Mouse (Mus musculus) liver, adult 2 months (tissue): ENCODE results near the gene Kpnb1. TPM values are rescaled to one million over a fixed set of nuclear protein-coding genes. Genes with fewer than 3 reads are reported as not detected.
"Not testable (repeated sequence)": the region's sequence is repeated elsewhere in the genome, so short reads cannot be mapped to it uniquely, and the experiment has no call there.

Experiments
- DNase-seq: peaks from one replicate; pipeline ENCODE4 v3.0.0-alpha.2; 2011; ENCODE audit warnings: low read depth, low spot score; ENCODE audit errors: extremely low read depth
- H3K27ac ChIP-seq: fragments of 200-500 bp; replicated peaks from 2 replicates; pipeline ENCODE4 v1.5.1; 2012; ENCODE audit warnings: low read depth, mild to moderate bottlenecking, control low read depth, inconsistent platforms, low read length; ENCODE audit not compliant: insufficient read depth
- H3K27me3 ChIP-seq: fragments of 200-500 bp; 2 replicates; pipeline ENCODE4 v1.6.1; 2012; ENCODE audit warnings: mild to moderate bottlenecking, moderate library complexity, low read length, inconsistent platforms; ENCODE audit not compliant: control insufficient read depth, insufficient read depth
- H3K36me3 ChIP-seq: fragments of 200-500 bp; 2 replicates; pipeline ENCODE4 v1.6.1; 2012; ENCODE audit warnings: low read length, inconsistent platforms; ENCODE audit not compliant: control insufficient read depth, insufficient read depth
- H3K4me1 ChIP-seq: fragments of 200-500 bp; 2 replicates; pipeline ENCODE4 v1.6.1; 2011; ENCODE audit warnings: low read length; ENCODE audit not compliant: control insufficient read depth, insufficient read depth
- H3K4me3 ChIP-seq: fragments of 200-500 bp; 2 replicates; pipeline ENCODE4 v1.5.1; 2011; ENCODE audit warnings: low read depth, mild to moderate bottlenecking, control low read depth, low read length, moderate library complexity; ENCODE audit not compliant: insufficient read depth
- H3K79me2 ChIP-seq: fragments of 200-500 bp; 2 replicates; pipeline ENCODE4 v1.6.1; 2012; ENCODE audit warnings: inconsistent platforms, mild to moderate bottlenecking, low read length, moderate library complexity; ENCODE audit not compliant: control insufficient read depth, insufficient read depth
- H3K9ac ChIP-seq: fragments of 200-500 bp; 2 replicates; pipeline ENCODE4 v1.6.1; 2012; ENCODE audit warnings: low read depth, mild to moderate bottlenecking, control low read depth, inconsistent platforms, low read length
- CTCF ChIP-seq: fragments of 200-500 bp; IDR thresholded peaks from 2 replicates; pipeline ENCODE4 v1.5.1; 2011; ENCODE audit warnings: low read depth, low read length, control low read depth
- POLR2A ChIP-seq: fragments of 200-500 bp; IDR thresholded peaks from 2 replicates; pipeline ENCODE4 v1.6.1; 2011; ENCODE audit warnings: low read length, control low read depth; ENCODE audit not compliant: insufficient read depth; ENCODE audit errors: extremely low read depth
- WGBS: fragments of 180-500 bp; shearing (Covaris S2); methylation state at CpG from one replicate; pipeline ENCODE4 v1.1.7; 2018; 5-methylcytosine and 5-hydroxymethylcytosine counted together
- polyA plus RNA-seq: library from polyadenylated mRNA; depleted of rRNA; stranded (reverse); fragments of >200 nt; gene quantifications from 2 replicates; pipeline ENCODE4 v1.2.3, GENCODE M21; 2012
- total RNA-seq: library from RNA; depleted of rRNA; stranded (reverse); fragments of >200 nt; gene quantifications from 2 replicates; pipeline ENCODE4 v1.2.3, GENCODE M21; 2014

The Kpnb1 gene
- total and polyA plus RNA-seq, 2 experiments: 14.9 to 40.7 TPM

GRCm38 (mm10) chr11:97198601-97199000, 10.9 kb upstream of the Kpnb1 start:
- no peaks in the 10 kb centered on the region for H3K27me3 ChIP-seq
- H3K4me3 ChIP-seq: no peak overlapping the region
- no peak overlapping the region for H3K27ac ChIP-seq
- TF ChIP-seq POLR2A (no peak), CTCF (peak; percentile 83)
- H3K9ac ChIP-seq: no peak overlapping the region
- no peak for DNase-seq
- no peaks in the 10 kb centered on the region; the same call in 1 of the 2 replicates for H3K4me1 ChIP-seq
- WGBS: 38% methylated on average over 5 of the region's 5 CpGs
- H3K79me2 ChIP-seq: no peaks in the 10 kb centered on the region
- no peaks in the 10 kb centered on the region for H3K36me3 ChIP-seq

- TF ChIP-seq CTCF (no peak), POLR2A (no peak)
- no peak for DNase-seq
- Histone ChIP-seq H3K4me1 (no peaks in the 10 kb centered on the region; the same call in 1 of the 2 replicates), H3K9ac (no peak overlapping the region), H3K27ac (no peak overlapping the region), H3K79me2 (no peaks in the 10 kb centered on the region), H3K27me3 (no peaks in the 10 kb centered on the region), H3K4me3 (no peak overlapping the region), H3K36me3 (no peaks in the 10 kb centered on the region)
- 86% methylated on average over 8 of the region's 8 CpGs for WGBS
These were observed 9.3 kb upstream of the Kpnb1 start for GRCm38 (mm10) chr11:97197021-97197420.

GRCm38 (mm10) chr11:97196541-97196940, 8.9 kb upstream of the Kpnb1 start:
- Histone ChIP-seq H3K4me1 (no peaks in the 10 kb centered on the region; the same call in 1 of the 2 replicates), H3K27ac (no peak overlapping the region), H3K27me3 (no peaks in the 10 kb centered on the region), H3K9ac (no peak overlapping the region), H3K79me2 (no peaks in the 10 kb centered on the region), H3K4me3 (no peak overlapping the region), H3K36me3 (no peaks in the 10 kb centered on the region)
- WGBS: 86% methylated on average over 12 of the region's 12 CpGs
- no peak for DNase-seq
- TF ChIP-seq CTCF: no peak
- TF ChIP-seq POLR2A: no peak

DNA sequence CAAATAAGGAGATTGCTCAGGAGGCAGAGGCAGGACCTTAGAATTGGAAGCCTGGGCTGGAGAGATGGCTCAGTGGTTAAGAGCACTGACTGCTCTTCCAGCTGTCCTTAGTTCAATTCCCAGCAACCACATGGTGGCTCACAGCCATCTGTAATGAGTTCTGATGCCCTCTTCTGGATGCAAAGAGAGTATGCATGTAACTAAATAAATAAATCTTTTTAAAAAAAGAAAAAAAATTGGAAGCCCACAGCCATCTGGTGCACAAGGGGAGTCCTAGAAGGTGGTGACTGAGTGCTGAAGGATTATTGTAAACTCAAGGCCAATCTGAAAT, 4.9 kb upstream of the Kpnb1 start:
- Histone ChIP-seq H3K27ac (no peak overlapping the region), H3K36me3 (no peaks in the 10 kb centered on the region), H3K4me3 (no peak overlapping the region), H3K9ac (no peak overlapping the region), H3K4me1 (no peaks in the 10 kb centered on the region), H3K79me2 (no peaks in the 10 kb centered on the region), H3K27me3 (no peaks in the 10 kb centered on the region)
- no peak for DNase-seq
- no peak for TF ChIP-seq POLR2A

- Histone ChIP-seq H3K4me3 (no peak overlapping the region), H3K79me2 (no peaks in the 10 kb centered on the region), H3K27ac (no peak overlapping the region), H3K4me1 (no peaks in the 10 kb centered on the region), H3K36me3 (no peaks in the 10 kb centered on the region), H3K9ac (no peak overlapping the region), H3K27me3 (no peaks in the 10 kb centered on the region)
- TF ChIP-seq POLR2A (no peak), CTCF (no peak)
- no peak for DNase-seq
- WGBS: 83% methylated on average over 6 of the region's 6 CpGs
These were observed 4.4 kb upstream of the Kpnb1 start for GRCm38 (mm10) chr11:97191915-97192620.

DNA sequence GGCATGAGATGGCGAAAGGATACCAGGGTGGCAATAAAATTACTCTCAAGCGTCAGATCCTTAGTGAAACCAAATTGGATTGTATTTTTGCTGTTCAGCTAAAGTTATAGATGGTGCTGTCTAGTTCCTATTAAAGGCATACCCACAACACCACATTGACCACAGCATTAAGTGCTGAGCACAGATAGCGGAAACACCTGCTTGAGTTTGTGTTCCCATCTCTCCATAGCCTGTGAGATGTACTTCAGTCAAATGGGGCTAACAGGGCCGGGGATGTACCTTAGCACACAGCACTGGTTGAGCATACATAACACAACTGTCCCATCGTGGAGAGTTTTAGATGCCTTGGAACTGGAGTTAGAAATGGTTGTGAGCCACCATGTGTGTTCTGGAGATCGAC, 3.3 kb upstream of the Kpnb1 start:
- 88% methylated on average over 6 of the region's 6 CpGs for whole genome bisulfite sequencing

GRCm38 (mm10) chr11:97189645-97190044, 2.0 kb upstream of the Kpnb1 start:
- not testable (repeated sequence) for H3K36me3 ChIP-seq, H3K4me1 ChIP-seq, H3K79me2 ChIP-seq, H3K9ac ChIP-seq, H3K27ac ChIP-seq, H3K4me3 ChIP-seq, H3K27me3 ChIP-seq, DNase-seq
- WGBS: 80% methylated on average over 6 of the region's 6 CpGs

More for the DNA sequence above, 3.3 kb upstream of the Kpnb1 start:
- Histone ChIP-seq H3K27ac (no peak overlapping the region), H3K27me3 (no peaks in the 10 kb centered on the region), H3K9ac (no peak overlapping the region), H3K36me3 (no peaks in the 10 kb centered on the region), H3K4me1 (peaks cover 3% of the 10 kb centered on the region; the same call in 1 of the 2 replicates), H3K79me2 (peaks cover 3% of the 10 kb centered on the region; the same call in 1 of the 2 replicates), H3K4me3 (no peak overlapping the region)
- no peak for TF ChIP-seq POLR2A
- no peak for TF ChIP-seq CTCF
- no peak for DNase-seq
